Mouse (Mus musculus) kidney, embryonic 14.5 days (tissue): ENCODE results near the gene Gli2. TPM values are rescaled to one million over a fixed set of nuclear protein-coding genes. Genes with fewer than 3 reads are reported as not detected.

Experiments used
- ATAC-seq: fragments of 200-750 bp; cut with Nextera tagmentation; 2 replicates; pipeline ENCODE4 v1.8.0; 2017; ENCODE audit warnings: moderate number of reproducible peaks, mild to moderate bottlenecking, moderate TSS enrichment, moderate library complexity; ENCODE audit not compliant: low FRiP score, low TSS enrichment
- H3K27ac ChIP-seq: fragments of 300-500 bp; sonication (generic); 2 replicates; pipeline ENCODE4 v1.5.1; 2014; ENCODE audit warnings: low read depth, mild to moderate bottlenecking, low read length, moderate library complexity, mixed read lengths
- H3K27me3 ChIP-seq: fragments of 300-500 bp; sonication (generic); 2 replicates; pipeline ENCODE4 v1.6.1; 2014; ENCODE audit warnings: mild to moderate bottlenecking, low read length; ENCODE audit not compliant: control insufficient read depth, insufficient read depth
- H3K36me3 ChIP-seq: fragments of 300-500 bp; sonication (generic); 2 replicates; pipeline ENCODE4 v1.6.1; 2014; ENCODE audit warnings: low read length, mixed read lengths; ENCODE audit not compliant: control insufficient read depth, insufficient read depth
- H3K4me1 ChIP-seq: fragments of 300-500 bp; sonication (generic); 2 replicates; pipeline ENCODE4 v1.6.1; 2014; ENCODE audit warnings: low read length, mixed read lengths; ENCODE audit not compliant: control insufficient read depth, insufficient read depth
- H3K4me2 ChIP-seq: fragments of 300-500 bp; sonication (generic); replicated peaks from 2 replicates; pipeline ENCODE4 v1.6.1; 2014; ENCODE audit warnings: low read depth, mild to moderate bottlenecking, low read length
- H3K4me3 ChIP-seq: fragments of 300-500 bp; sonication (generic); 2 replicates; pipeline ENCODE4 v1.5.1; 2014; ENCODE audit warnings: mild to moderate bottlenecking, low read length
- H3K9ac ChIP-seq: fragments of 300-500 bp; sonication (generic); 2 replicates; pipeline ENCODE4 v1.6.1; 2014; ENCODE audit warnings: low read depth, mild to moderate bottlenecking, low read length, moderate library complexity
- H3K9me3 ChIP-seq: fragments of 300-500 bp; sonication (generic); 2 replicates; pipeline ENCODE4 v1.6.1; 2016; ENCODE audit warnings: low read length; ENCODE audit not compliant: control insufficient read depth
- WGBS: fragments of 180-500 bp; shearing (Covaris S2); extraction: QIAGEN DNeasy Blood & Tissue Kit; methylation state at CpG from one replicate; pipeline ENCODE4 v1.1.7; 2014; 5-methylcytosine and 5-hydroxymethylcytosine counted together
- polyA plus RNA-seq: library from polyadenylated mRNA; unstranded; fragments of >200 nt; fragmentation: Nextera tagmentation; extraction: Ambion mirVana; gene quantifications from 2 replicates; pipeline ENCODE4 v1.2.1, GENCODE M21; 2014

The Gli2 gene
- polyA plus RNA-seq, 1 experiment from 2014 or later: 10.3 TPM

DNA sequence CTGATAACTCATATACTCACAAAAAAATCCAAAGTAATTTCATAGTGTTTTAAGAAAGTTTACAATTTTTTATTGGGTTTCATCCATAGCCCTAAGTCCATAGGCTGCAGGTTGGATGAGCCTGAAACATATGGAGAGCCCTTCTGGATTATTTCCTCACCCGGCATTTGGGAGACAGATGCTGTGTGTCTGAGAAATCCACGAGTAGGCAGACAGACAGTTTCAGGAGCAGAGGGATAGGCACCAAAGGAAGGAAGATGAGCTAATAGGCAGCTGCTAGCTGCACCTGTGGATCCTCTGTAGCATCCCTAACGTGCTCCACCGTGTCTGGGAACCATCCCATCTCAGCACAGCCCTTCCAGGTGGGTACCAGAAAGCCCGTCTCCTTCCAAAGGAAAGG, 251.3 kb downstream of the Gli2 start:
- no peaks in the 10 kb centered on the region for H3K4me1 ChIP-seq
- H3K27ac ChIP-seq: no peak overlapping the region
- H3K9me3 ChIP-seq: no peaks in the 10 kb centered on the region
- ATAC-seq: no peak
- no peak overlapping the region for H3K9ac ChIP-seq
- WGBS: 87% methylated on average over 5 of the region's 5 CpGs
- no peak overlapping the region for H3K4me2 ChIP-seq
- H3K36me3 ChIP-seq: no peaks in the 10 kb centered on the region
- H3K27me3 ChIP-seq: no peaks in the 10 kb centered on the region
- no peak overlapping the region for H3K4me3 ChIP-seq

DNA sequence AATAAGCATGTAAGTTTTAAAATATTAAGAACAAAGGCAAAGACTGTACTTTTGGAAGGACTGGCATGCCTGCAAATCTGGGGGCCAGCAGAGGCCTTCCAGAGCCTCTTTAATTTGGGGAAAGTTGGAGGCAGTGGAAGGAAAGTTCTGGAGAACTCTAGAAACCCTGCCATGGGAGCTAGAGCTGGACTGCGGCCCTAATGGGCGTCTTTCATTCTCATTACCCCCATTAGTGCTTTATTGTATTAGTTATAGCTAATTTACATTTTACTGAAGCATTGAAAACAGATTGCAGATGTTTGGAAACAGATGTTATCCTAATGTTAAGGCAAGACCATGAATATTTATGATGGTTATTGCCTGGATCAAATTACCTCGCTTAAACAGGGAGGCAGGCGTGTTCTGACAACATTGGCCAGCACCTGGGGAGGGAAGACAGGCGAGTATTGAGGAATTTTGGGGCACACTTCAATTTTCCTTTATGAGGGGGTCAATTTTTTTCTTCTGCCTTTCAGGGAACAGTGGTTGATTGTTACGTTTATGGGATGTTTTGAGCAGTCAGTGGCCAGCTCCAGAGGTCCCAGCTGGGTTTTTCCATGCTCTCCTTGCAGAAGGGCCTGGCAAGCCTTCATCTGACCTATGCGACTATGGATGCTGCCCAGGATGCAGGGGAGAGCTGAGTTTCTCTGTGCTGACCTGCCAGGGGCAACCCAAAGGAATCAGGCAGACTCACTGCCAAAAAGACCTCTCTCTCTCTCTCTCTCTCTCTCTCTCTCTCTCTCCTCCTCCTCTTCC, 253.9 kb downstream of the Gli2 start:
- H3K4me1 ChIP-seq: no peaks in the 10 kb centered on the region
- ATAC-seq: no peak
- H3K9me3 ChIP-seq: no peaks in the 10 kb centered on the region
- H3K27ac ChIP-seq: no peak overlapping the region
- no peak overlapping the region for H3K4me3 ChIP-seq
- H3K36me3 ChIP-seq: no peaks in the 10 kb centered on the region
- no peak overlapping the region for H3K4me2 ChIP-seq
- H3K9ac ChIP-seq: no peak overlapping the region
- no peaks in the 10 kb centered on the region for H3K27me3 ChIP-seq
- WGBS: 58% methylated on average over 7 of the region's 7 CpGs

DNA sequence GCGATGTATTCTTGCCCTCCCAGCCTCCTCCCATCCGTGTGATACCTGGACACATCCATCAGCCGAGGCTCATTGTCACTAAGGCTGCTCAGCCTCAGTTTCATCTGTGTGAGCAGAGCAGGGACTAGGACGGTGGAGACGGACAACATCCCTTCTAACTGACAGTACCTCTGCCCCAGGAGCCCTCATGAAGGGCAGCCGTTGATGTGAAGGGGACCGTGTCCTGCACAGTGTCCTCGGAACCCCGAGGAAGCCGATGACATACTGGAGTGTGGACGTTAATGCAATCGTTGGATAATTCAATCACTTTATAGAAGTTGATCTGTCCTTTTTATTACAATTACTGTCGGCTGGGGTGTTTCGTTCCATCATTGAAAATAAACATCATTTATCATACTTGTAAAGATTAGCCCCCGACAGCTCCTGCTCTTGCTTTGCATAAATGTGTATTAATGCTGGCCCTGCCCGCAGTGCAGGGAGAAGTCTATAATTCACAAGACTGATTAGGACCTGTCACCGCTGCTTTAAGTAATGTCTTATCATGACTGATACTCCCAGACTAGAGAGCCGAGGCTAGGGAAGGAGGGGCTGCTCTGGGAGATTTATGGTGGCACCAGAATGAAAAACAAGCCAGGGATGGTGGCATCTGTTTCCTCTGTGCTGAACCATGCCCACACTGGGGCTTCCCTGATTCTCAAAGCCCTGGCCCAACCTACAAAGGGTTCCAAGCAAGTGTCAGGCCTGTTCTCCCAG, 257.8 kb downstream of the Gli2 start:
- no peak overlapping the region for H3K27ac ChIP-seq
- H3K4me1 ChIP-seq: no peaks in the 10 kb centered on the region
- H3K9ac ChIP-seq: no peak overlapping the region
- H3K36me3 ChIP-seq: no peaks in the 10 kb centered on the region
- no peak overlapping the region for H3K4me2 ChIP-seq
- no peaks in the 10 kb centered on the region for H3K9me3 ChIP-seq
- H3K4me3 ChIP-seq: no peak overlapping the region
- 62% methylated on average over 18 of the region's 18 CpGs for WGBS
- no peak for ATAC-seq
- no peaks in the 10 kb centered on the region for H3K27me3 ChIP-seq

DNA sequence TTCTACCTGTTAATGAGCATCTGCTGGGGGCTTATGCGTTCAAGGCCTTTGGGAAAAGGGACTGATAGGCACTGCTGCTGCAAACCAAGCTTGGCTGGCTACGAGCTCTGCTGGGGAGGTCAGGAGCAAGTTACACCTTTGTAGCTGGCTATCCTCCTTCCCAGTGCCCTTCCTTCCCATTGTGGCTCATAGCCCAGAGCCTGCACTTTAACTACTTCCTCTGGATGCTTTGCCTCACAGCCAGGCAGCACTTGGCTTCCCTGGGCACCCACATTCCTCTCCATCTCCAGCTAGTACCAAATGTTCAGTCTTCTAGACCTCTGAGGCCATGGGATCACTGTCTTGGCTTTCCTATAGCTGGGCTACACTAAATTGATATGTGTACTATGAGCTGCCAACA, 263.5 kb downstream of the Gli2 start:
- Histone ChIP-seq H3K4me3 (no peak overlapping the region), H3K9ac (no peak overlapping the region), H3K4me1 (0 out of 2 replicates have a peak, but pooled peaks cover 3% of the 10 kb centered on the region), H3K4me2 (no peak overlapping the region), H3K36me3 (no peaks in the 10 kb centered on the region), H3K27me3 (0 out of 2 replicates have a peak, but pooled peaks cover 4% of the 10 kb centered on the region), H3K27ac (no peak overlapping the region), H3K9me3 (no peaks in the 10 kb centered on the region)
- ATAC-seq: no peak
- WGBS: 85% methylated on average over 2 of the region's 2 CpGs

DNA sequence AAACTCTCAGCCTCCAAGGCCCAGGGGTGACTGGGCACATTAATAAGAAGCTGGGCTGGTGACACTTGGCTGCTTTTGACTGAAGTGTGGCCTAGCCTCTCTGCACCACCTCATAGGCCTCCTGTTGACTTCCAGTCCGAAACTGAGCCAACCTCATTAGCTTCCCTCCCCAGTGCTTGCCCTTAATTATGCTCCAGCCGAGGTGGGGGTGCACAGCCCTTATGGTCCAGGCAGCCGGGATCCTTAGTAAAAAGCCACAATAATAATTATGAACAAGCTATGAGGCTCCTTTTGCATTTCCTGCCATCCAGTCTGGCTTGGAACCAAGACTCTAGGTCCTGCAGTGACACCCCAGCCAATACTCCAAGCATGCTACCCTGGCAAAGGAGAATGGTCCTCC, 264.0 kb downstream of the Gli2 start:
- Histone ChIP-seq H3K27ac (no peak overlapping the region), H3K4me2 (no peak overlapping the region), H3K36me3 (no peaks in the 10 kb centered on the region), H3K27me3 (0 out of 2 replicates have a peak, but pooled peaks cover 4% of the 10 kb centered on the region), H3K4me1 (0 out of 2 replicates have a peak, but pooled peaks cover 3% of the 10 kb centered on the region), H3K4me3 (no peak overlapping the region), H3K9ac (no peak overlapping the region), H3K9me3 (no peaks in the 10 kb centered on the region)
- no peak for ATAC-seq
- 53% methylated on average over 3 of the region's 3 CpGs for WGBS

DNA sequence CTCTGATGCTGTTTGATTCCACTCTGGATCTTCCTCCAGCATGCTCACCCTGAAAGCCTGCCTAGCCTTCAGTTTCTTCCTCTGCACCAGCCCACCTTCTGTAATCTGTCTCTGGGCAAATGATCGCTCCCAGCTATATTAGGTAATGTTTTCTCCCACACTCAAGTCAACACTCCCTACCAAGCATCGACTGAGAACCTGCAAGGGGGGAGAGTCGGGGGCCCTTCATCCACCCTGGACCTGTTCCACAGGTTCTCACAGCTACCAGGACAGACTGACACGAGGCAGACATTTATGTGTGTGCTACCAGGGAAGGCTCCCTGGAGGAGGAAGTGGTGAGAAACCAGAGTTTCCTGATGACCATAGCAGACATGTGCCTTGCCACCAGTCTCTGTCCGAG, 264.6 kb downstream of the Gli2 start:
- Histone ChIP-seq H3K27ac (no peak overlapping the region), H3K27me3 (0 out of 2 replicates have a peak, but pooled peaks cover 4% of the 10 kb centered on the region), H3K9ac (no peak overlapping the region), H3K4me1 (0 out of 2 replicates have a peak, but pooled peaks cover 3% of the 10 kb centered on the region), H3K4me2 (no peak overlapping the region), H3K36me3 (no peaks in the 10 kb centered on the region), H3K9me3 (no peaks in the 10 kb centered on the region), H3K4me3 (no peak overlapping the region)
- 44% methylated on average over 5 of the region's 5 CpGs for WGBS
- 0 out of 2 replicates have a peak, but pooled peaks have one; percentile 17 for ATAC-seq

DNA sequence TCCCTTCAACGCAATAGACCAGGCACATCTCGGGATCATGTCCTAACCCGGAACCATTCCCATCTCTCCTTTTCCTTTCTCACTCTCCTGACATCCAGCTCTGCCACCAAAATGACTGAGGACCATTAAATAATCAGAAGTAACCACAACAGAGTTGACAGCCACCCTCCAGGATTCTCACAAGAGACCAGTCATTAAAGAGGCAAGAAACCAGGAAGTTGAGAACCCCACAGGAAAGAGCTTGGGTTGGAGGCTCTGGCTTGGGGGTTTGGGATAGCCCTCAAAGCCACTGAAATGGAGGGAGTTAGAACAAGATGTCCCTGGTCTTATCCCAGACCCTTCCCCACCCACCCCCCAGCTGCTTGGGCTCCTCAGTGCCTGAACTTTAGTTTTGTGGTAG, 265.9 kb downstream of the Gli2 start:
- no peak overlapping the region for H3K4me2 ChIP-seq
- H3K27me3 ChIP-seq: 0 out of 2 replicates have a peak, but pooled peaks cover 4% of the 10 kb centered on the region
- H3K36me3 ChIP-seq: no peaks in the 10 kb centered on the region
- WGBS: 81% methylated on average over 3 of the region's 3 CpGs
- ATAC-seq: no peak
- no peak overlapping the region for H3K4me3 ChIP-seq
- H3K9me3 ChIP-seq: no peaks in the 10 kb centered on the region
- H3K9ac ChIP-seq: no peak overlapping the region
- H3K27ac ChIP-seq: no peak overlapping the region
- H3K4me1 ChIP-seq: 0 out of 2 replicates have a peak, but pooled peaks cover 3% of the 10 kb centered on the region
